9 mouse cellular contexts compared by ENCODE assay signal in the genomic region with DNA sequence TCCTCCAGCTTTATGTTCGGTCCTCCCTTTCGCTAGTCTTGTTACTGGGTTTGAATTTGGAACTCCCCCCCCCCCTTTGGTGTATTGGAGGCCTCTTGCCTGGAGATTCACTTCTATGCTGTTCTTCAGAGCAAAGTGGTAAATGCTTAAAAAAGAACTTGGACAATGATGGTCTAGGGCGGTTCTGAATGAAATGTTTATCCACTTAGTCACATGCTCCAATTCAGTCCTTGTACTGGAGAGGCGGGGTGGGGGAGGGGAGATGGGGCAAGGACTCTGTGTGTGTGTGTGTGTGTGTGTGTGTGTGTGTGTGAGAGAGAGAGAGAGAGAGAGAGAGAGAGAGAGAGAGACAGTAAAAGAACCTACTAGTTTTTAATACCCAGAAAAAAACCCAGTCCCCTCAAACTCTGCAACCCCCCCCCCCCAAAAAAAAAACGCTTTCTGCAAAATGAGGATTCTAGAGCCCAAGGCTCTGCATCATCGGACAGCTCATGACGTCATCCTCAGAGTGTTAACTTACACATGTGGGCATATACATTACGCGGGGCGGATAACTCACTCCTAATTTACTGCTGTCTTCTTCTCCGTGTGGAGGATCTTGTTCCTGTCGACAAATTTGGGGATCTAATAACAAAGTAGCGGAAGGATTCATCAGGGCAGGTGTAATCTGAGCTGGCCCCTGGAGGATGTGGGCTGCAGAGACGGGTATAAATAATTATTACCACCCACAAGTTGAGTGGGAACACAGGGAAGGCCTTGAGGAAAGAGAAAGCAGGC. TPM values are rescaled to one million over a fixed set of nuclear protein-coding genes. Genes with fewer than 3 reads are reported as not detected.
DNase-seq lines count a peak whose midpoint lies in the region; ATAC-seq lines count a peak whose summit lies in the region.
"Had no signal": no experiment of that assay in that cellular context is flagged by ENCODE, and none has a peak within 500 bp of the region (broad histone marks: within the 10 kb centered on the region; RNA-seq: fewer than 3 reads in every experiment).

No protein-coding gene starts in this region.

- no peak overlapping the region for H3K9ac ChIP-seq in hindbrain, embryonic 16.5 days (ENCODE audit: low read depth, low read length)
- H3K9ac ChIP-seq in hindbrain, embryonic 13.5 days, result peak overlapping the region; percentile 35; the same call in 1 of the 2 replicates
- H3K9ac ChIP-seq: liver, embryonic 15.5 days had no signal

- DNase-seq in hindbrain, embryonic 10.5 days (ENCODE audit: low spot score), result no peak
- DNase-seq in adipocyte (ENCODE audit: low spot score), result peak; percentile 10
- peak; percentile 72 for DNase-seq in mesoderm, embryonic 11.5 days (ENCODE audit: low read depth, low spot score)
- no peak for DNase-seq in T-cell, adult 2 months (ENCODE audit: low spot score)
- no peak for DNase-seq in frontal cortex, postnatal 10 days (ENCODE audit: low spot score in 2 of 2)
- no peak for DNase-seq in heart, postnatal 36 days

- H3K4me1 ChIP-seq in hindbrain, embryonic 10.5 days (replicated peaks), result peaks cover 31% of the 10 kb centered on the region
- peaks cover 9% of the 10 kb centered on the region for H3K4me1 ChIP-seq in hindbrain, embryonic 16.5 days (ENCODE audit: control insufficient read depth, insufficient read depth, low read depth, low read length)
- H3K4me1 ChIP-seq in hindbrain, embryonic 13.5 days (replicated peaks), result peaks cover 25% of the 10 kb centered on the region

- intact Hi-C loops in heart, postnatal 36 days (cut with DNase I), result loop anchor here (5.0 kb wide), 1 partner anchor 41 kb away; the partner anchor contains the start of gene Hoxb1

- peaks cover 61% of the 10 kb centered on the region for H3K27me3 ChIP-seq in hindbrain, embryonic 10.5 days (ENCODE audit: insufficient read depth, poor library complexity, severe bottlenecking)
- no peaks in the 10 kb centered on the region for H3K27me3 ChIP-seq in hindbrain, embryonic 16.5 days (replicated peaks; ENCODE audit: control insufficient read depth, insufficient read depth, low read length)
- H3K27me3 ChIP-seq in hindbrain, embryonic 13.5 days, result 0 out of 2 replicates have a peak, but pooled peaks cover 3% of the 10 kb centered on the region

- no peak overlapping the region; the same call in 1 of the 2 replicates for H3K4me2 ChIP-seq in hindbrain, embryonic 16.5 days (ENCODE audit: low read length)
- H3K4me2 ChIP-seq in hindbrain, embryonic 13.5 days, result peak overlapping the region; percentile 53; the same call in 1 of the 2 replicates

- peak overlapping the region; percentile 42; the same call in 1 of the 2 replicates for H3K4me3 ChIP-seq in hindbrain, embryonic 10.5 days
- H3K4me3 ChIP-seq in hindbrain, embryonic 16.5 days (ENCODE audit: low read length), result no peak overlapping the region
- no peak overlapping the region for H3K4me3 ChIP-seq in hindbrain, embryonic 13.5 days
- H3K4me3 ChIP-seq: liver, embryonic 15.5 days had no signal

- ATAC-seq in hindbrain, embryonic 16.5 days, result no peak
- ATAC-seq in hindbrain, embryonic 13.5 days (ENCODE audit: low FRiP score), result no peak

- 55% methylated on average over 14 of the region's 14 CpGs for WGBS in hindbrain, embryonic 10.5 days
- WGBS in hindbrain, embryonic 16.5 days, result 50% methylated on average over 14 of the region's 14 CpGs
- 56% methylated on average over 14 of the region's 14 CpGs for WGBS in hindbrain, embryonic 13.5 days

- no peaks in the 10 kb centered on the region for H3K36me3 ChIP-seq in hindbrain, embryonic 10.5 days
- no peaks in the 10 kb centered on the region for H3K36me3 ChIP-seq in hindbrain, embryonic 16.5 days (ENCODE audit: control insufficient read depth, insufficient read depth, low read length)
- H3K36me3 ChIP-seq in hindbrain, embryonic 13.5 days, result no peaks in the 10 kb centered on the region
- H3K36me3 ChIP-seq: liver, embryonic 15.5 days had no signal

- peaks cover 8% of the 10 kb centered on the region for H3K9me3 ChIP-seq in hindbrain, embryonic 10.5 days
- no peaks in the 10 kb centered on the region for H3K9me3 ChIP-seq in hindbrain, embryonic 16.5 days (ENCODE audit: control insufficient read depth, low read length)
- H3K9me3 ChIP-seq in hindbrain, embryonic 13.5 days, result no peaks in the 10 kb centered on the region; the same call in 1 of the 2 replicates
- H3K9me3 ChIP-seq: liver, embryonic 15.5 days had no signal

- no peak overlapping the region for H3K27ac ChIP-seq in hindbrain, embryonic 10.5 days
- H3K27ac ChIP-seq in hindbrain, embryonic 16.5 days (ENCODE audit: low read depth, low read length), result no peak overlapping the region; the same call in 1 of the 2 replicates
- H3K27ac ChIP-seq in hindbrain, embryonic 13.5 days, result peak overlapping the region; percentile 56; the same call in 1 of the 2 replicates
- H3K27ac ChIP-seq: liver, embryonic 15.5 days had no signal

RNA-seq across cellular contexts. Expression of gene Hoxb1, which starts 42.9 kb away (rescaled TPM):
- 15.4 and 22.7 TPM in 2 replicates for polyA plus RNA-seq in hindbrain, embryonic 10.5 days (2016; fragmentation: Nextera tagmentation; extraction: Ambion mirVana)
- polyA plus RNA-seq in hindbrain, embryonic 16.5 days (2015; fragmentation: Nextera tagmentation; extraction: Ambion mirVana), result 0.21 and 0.35 TPM in 2 replicates
- 0.30 and 0.74 TPM in 2 replicates for polyA plus RNA-seq in hindbrain, embryonic 13.5 days (2015; fragmentation: Nextera tagmentation; extraction: Ambion mirVana)
- not detected for total RNA-seq in heart, postnatal 36 days (2021)
- polyA plus RNA-seq: liver, embryonic 15.5 days had no signal

RNA-seq across cellular contexts. Expression of gene Skap1, which starts 56.0 kb away (rescaled TPM):
- polyA plus RNA-seq in hindbrain, embryonic 10.5 days (2016; fragmentation: Nextera tagmentation; extraction: Ambion mirVana), result 0.61 and 1.3 TPM in 2 replicates
- 5.9 and 7.4 TPM in 2 replicates for polyA plus RNA-seq in hindbrain, embryonic 16.5 days (2015; fragmentation: Nextera tagmentation; extraction: Ambion mirVana)
- 6.3 and 6.9 TPM in 2 replicates for polyA plus RNA-seq in hindbrain, embryonic 13.5 days (2015; fragmentation: Nextera tagmentation; extraction: Ambion mirVana)
- under 1 TPM in 1 of 2 experiments, not detected in 1; 0.30 TPM for total RNA-seq in heart, postnatal 36 days (2021)

RNA-seq across cellular contexts. Expression of gene Hoxb2, which starts 58.1 kb away (rescaled TPM):
- polyA plus RNA-seq in hindbrain, embryonic 10.5 days (2016; fragmentation: Nextera tagmentation; extraction: Ambion mirVana), result 30.1 and 49.6 TPM in 2 replicates
- 20.0 and 20.8 TPM in 2 replicates for polyA plus RNA-seq in hindbrain, embryonic 16.5 days (2015; fragmentation: Nextera tagmentation; extraction: Ambion mirVana)
- 38.6 and 47.2 TPM in 2 replicates for polyA plus RNA-seq in hindbrain, embryonic 13.5 days (2015; fragmentation: Nextera tagmentation; extraction: Ambion mirVana)
- total RNA-seq in heart, postnatal 36 days (2021), result 1 to 10 TPM in 1 of 2 experiments, under 1 TPM in 1; 0.51 to 1.1 TPM

Comparison
In these comparisons a context has a peak if more than half of its experiments do, and no peak if none do; other contexts are left out.
1. DNase-seq: peak in adipocyte (single experiment) and mesoderm, embryonic 11.5 days (single experiment); none in hindbrain, embryonic 10.5 days (single experiment), T-cell, adult 2 months (single experiment), frontal cortex, postnatal 10 days (0 of 2) and heart, postnatal 36 days (0 of 2).